Mouse (Mus musculus) midbrain, embryonic 12.5 days (tissue): Measurements from ENCODE around the gene Tmem234. TPM values are rescaled to one million over a fixed set of nuclear protein-coding genes. Genes with fewer than 3 reads are reported as not detected.

ENCODE experiments used
- ATAC-seq: fragments of 200-750 bp; cut with Nextera tagmentation; 2 replicates; pipeline ENCODE4 v1.8.0; 2017; ENCODE audit warnings: low read depth, moderate TSS enrichment, moderate library complexity; ENCODE audit not compliant: low FRiP score
- H3K27ac ChIP-seq: fragments of 300-500 bp; sonication (generic); replicated peaks from 2 replicates; pipeline ENCODE4 v1.5.1; 2016; ENCODE audit warnings: mild to moderate bottlenecking
- H3K27me3 ChIP-seq: fragments of 300-500 bp; sonication (generic); 2 replicates; pipeline ENCODE4 v1.6.1; 2016; ENCODE audit warnings: mild to moderate bottlenecking
- H3K36me3 ChIP-seq: fragments of 300-500 bp; sonication (generic); 2 replicates; pipeline ENCODE4 v1.6.1; 2016
- H3K4me1 ChIP-seq: fragments of 300-500 bp; sonication (generic); 2 replicates; pipeline ENCODE4 v1.6.1; 2016
- H3K4me2 ChIP-seq: fragments of 300-500 bp; sonication (generic); replicated peaks from 2 replicates; pipeline ENCODE4 v1.6.1; 2016; ENCODE audit warnings: mild to moderate bottlenecking, moderate library complexity
- H3K4me3 ChIP-seq: fragments of 300-500 bp; sonication (generic); 2 replicates; pipeline ENCODE4 v1.5.1; 2016; ENCODE audit warnings: mild to moderate bottlenecking
- H3K9ac ChIP-seq: fragments of 300-500 bp; sonication (generic); replicated peaks from 2 replicates; pipeline ENCODE4 v1.6.1; 2016; ENCODE audit warnings: mild to moderate bottlenecking, moderate library complexity
- H3K9me3 ChIP-seq: fragments of 300-500 bp; sonication (generic); 2 replicates; pipeline ENCODE4 v1.6.1; 2016; ENCODE audit warnings: mild to moderate bottlenecking
- WGBS: fragments of 180-500 bp; shearing (Covaris S2); methylation state at CpG from one replicate; pipeline ENCODE4 v1.1.7; 2016; 5-methylcytosine and 5-hydroxymethylcytosine counted together
- microRNA-seq: library from miRNA; unstranded; fragments of <30 nt; microRNA quantifications from one replicate; pipeline ENCODE4, GENCODE M21; 2017
- polyA plus RNA-seq: library from polyadenylated mRNA; unstranded; fragments of >200 nt; fragmentation: Nextera tagmentation; extraction: Ambion mirVana; gene quantifications from 2 replicates; pipeline ENCODE4 v1.2.1, GENCODE M21; 2016

Tmem234 gene
- polyA plus RNA-seq, 1 experiment from 2014 or later = 192 TPM

DNA sequence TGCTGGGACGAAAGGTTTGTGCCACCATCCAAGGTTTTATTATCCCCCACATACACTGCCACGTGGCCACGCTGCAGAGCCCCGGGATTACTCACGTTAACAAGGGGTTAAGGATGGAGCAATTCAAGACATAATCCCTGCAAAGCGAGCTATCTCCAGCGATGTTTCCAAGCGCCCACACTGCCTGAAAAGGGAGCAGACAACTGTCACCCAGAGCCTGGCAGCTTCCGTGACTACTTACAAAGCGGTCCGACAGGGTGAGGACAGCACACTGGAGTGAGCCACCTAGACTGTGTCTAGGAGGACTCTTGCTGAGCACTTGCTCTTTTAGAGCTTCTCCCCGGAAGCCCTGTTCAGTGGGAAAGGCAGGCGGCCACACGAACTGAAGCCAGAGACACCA is 54.3 kb downstream of the Tmem234 start:
- no peak overlapping the region for H3K27ac ChIP-seq
- ATAC-seq = no peak

DNA sequence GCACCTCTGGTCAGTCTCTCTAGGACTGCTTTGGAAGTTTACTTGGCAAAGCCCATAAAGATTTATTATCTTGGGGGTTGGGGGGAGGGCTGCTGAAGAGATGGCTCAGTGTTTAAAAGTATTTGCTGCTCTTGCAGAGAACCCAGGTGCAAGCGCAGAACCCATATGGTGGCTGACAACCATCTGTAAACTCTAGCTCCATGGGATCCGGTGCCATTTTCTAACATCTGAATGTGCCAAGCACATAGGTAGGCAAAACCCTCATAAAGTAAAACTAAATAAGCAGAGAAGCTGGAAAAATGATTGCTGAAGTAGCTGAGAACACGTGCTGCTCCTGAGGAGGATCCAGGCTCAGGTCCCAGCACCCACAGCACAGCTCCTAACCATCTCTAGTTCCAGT is 61.1 kb downstream of the Tmem234 start:
- Histone ChIP-seq H3K27ac (no peak overlapping the region), H3K4me2 (no peak overlapping the region), H3K4me1 (no peaks in the 10 kb centered on the region), H3K36me3 (peaks cover 47% of the 10 kb centered on the region), H3K27me3 (no peaks in the 10 kb centered on the region), H3K4me3 (no peak overlapping the region), H3K9ac (no peak overlapping the region), H3K9me3 (no peaks in the 10 kb centered on the region)
- ATAC-seq = no peak
- whole genome bisulfite sequencing = 92% methylated on average over 3 of the region's 3 CpGs

More for the DNA sequence above, 54.3 kb downstream of the Tmem234 start:
- H3K4me1 ChIP-seq = no peaks in the 10 kb centered on the region
- peaks cover 90% of the 10 kb centered on the region for H3K36me3 ChIP-seq
- WGBS = 93% methylated on average over 14 of the region's 14 CpGs
- H3K4me2 ChIP-seq = no peak overlapping the region
- no peak overlapping the region for H3K9ac ChIP-seq
- no peak overlapping the region for H3K4me3 ChIP-seq
- no peaks in the 10 kb centered on the region for H3K9me3 ChIP-seq
- H3K27me3 ChIP-seq = no peaks in the 10 kb centered on the region

DNA sequence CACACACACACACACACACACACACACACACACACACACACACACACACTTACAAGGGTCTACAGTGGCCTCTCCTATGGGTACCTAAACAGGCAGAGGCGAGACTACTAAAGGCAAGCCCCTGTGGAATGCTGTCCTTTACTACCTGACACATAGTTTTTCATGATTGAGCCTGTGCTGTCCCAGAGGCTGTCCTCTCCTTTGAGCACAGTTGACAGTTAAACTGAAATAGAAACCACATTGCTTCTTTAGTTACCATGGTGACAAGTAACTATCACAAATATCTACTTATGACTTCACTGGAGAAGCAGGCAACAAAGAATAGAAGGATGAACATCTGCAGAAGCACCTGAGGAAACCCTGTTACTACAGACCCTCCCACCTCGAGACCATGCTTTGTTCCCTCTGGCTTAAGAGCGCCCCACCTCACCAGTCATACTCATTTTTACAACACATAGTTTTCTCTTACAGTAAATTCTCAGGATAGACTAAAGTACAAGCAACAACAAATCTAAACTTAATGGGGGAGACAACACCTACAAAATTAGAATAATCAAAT is 61.9 kb downstream of the Tmem234 start:
- H3K27ac ChIP-seq = no peak overlapping the region
- H3K27me3 ChIP-seq = no peaks in the 10 kb centered on the region
- no peaks in the 10 kb centered on the region for H3K9me3 ChIP-seq
- H3K4me2 ChIP-seq = no peak overlapping the region
- no peak for ATAC-seq
- H3K9ac ChIP-seq = no peak overlapping the region
- 86% methylated on average over 3 of the region's 3 CpGs for WGBS
- H3K4me1 ChIP-seq = no peaks in the 10 kb centered on the region
- peaks cover 40% of the 10 kb centered on the region for H3K36me3 ChIP-seq
- no peak overlapping the region for H3K4me3 ChIP-seq

DNA sequence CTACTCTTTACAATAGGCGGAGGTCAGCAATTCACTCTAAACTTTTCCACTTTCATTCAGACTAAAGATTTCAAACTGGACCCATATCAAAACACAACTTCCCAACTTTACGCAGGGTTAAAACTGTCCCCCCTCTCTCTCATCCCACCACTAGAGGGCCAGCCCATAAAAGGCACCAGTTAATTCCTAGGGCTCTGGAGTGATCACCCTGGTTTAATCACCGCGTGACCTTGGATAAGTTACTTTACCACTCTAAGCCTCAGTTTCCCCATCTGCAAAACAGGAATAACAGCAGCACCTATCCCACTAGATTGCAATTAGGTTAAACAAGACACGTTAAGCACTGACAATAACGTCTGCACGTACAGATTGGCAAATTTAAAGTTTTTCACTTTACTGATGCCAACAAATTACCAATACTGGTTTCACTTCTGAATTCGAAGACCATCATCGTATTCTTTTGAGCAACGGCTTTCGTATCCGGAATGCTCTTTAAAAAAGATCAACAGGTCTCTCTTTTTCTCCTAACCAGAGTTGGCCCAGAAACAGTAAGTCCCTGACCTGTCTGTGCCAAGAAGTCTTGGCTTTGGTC is 71.1 kb downstream of the Tmem234 start:
- H3K4me3 ChIP-seq = peak overlapping the region; percentile 75
- peaks cover 18% of the 10 kb centered on the region for H3K36me3 ChIP-seq
- no peaks in the 10 kb centered on the region for H3K27me3 ChIP-seq
- 7% methylated on average over 12 of the region's 12 CpGs for WGBS
- peak overlapping the region; percentile 97 for H3K4me2 ChIP-seq
- peak overlapping the region; percentile 93 for H3K27ac ChIP-seq
- H3K9ac ChIP-seq = peak overlapping the region; percentile 88
- no peaks in the 10 kb centered on the region for H3K9me3 ChIP-seq
- peaks cover 17% of the 10 kb centered on the region for H3K4me1 ChIP-seq
- ATAC-seq = no peak

DNA sequence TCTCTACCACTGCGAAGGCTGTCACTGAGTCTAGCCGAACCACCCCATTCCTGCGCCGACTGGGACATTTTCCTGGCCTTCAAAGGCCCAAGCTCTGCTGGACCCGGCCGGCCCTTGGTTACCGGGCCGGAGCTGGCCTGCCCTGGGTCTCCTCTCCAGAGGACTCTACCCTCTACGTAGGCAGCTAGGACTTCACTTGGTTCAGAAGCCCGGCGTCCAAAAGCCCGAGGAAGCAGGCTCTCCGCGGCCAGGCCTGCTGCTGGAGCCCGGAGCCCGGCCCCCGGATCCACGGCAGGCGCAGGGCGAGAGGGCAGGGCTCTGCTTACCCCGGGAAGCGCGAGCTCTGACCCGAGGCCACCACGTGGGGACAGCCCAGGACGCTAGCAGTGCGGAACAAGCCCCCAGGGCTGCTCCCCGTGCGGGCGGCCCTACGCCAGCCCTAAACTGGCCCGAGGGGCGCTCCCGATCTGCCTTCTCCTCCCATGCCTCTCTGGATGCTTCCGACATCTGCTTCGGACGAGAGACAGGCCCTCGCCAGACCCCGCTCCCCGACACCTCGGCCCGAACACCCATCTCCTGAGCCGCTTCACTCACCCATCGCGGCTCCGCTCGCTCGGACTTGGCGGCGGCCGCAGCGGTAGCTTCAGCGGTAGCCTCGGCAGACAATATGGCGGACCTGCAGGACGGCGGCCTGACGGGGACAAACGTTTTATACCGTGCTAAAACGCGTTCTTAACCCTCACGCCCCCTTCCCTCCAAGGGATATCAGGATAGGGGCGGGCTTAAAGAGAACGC is 71.8 kb downstream of the Tmem234 start, which contains the start of gene Kpna6:
TSS of gene Kpna6 (minus strand) at position 685 of the 795 bp plus-strand sequence.
- Histone ChIP-seq H3K4me2 (peak within 1 kb of the TSS; percentile 97), H3K9ac (peak within 1 kb of the TSS; percentile 88), H3K9me3 (no peaks in the 10 kb centered on the region), H3K27ac (peak within 1 kb of the TSS; percentile 93), H3K27me3 (no peaks in the 10 kb centered on the region), H3K4me1 (peaks cover 17% of the 10 kb centered on the region), H3K4me3 (peak within 1 kb of the TSS; percentile 75), H3K36me3 (peaks cover 25% of the 10 kb centered on the region)
- ATAC-seq = peak; percentile 91
- under 1% methylated on average over 65 of the region's 65 CpGs for whole genome bisulfite sequencing

DNA sequence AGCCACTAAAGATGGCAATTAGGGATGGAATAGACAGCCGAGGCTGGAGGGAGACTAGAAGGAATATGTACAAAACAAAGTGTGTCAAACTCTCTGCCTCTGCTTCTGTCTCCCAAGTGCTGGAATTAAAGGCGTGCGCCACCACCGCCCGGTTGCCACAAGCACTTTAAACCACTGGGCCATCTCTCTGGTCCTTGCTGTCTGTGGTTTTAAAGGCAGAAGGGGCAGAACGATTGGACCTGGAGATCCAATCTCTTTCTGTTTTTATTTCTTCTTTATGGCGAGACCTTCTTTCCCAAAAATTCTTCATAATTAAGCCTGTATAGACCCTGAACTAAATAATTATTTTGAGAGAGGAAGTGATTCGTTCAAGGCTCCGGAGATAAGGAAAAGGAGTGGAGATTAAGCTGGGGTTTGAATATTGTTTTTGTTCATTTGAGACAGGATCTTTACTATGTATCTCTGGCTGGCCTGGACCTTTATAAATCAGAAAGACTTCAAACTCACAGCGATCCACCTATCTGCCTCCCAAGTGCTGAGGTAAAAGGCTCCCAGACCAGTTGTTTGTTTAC is 72.5 kb downstream of the Tmem234 start:
- Histone ChIP-seq H3K4me1 (peaks cover 17% of the 10 kb centered on the region), H3K27ac (peak overlapping the region; percentile 93), H3K36me3 (peaks cover 31% of the 10 kb centered on the region), H3K27me3 (no peaks in the 10 kb centered on the region), H3K4me2 (peak overlapping the region; percentile 97), H3K4me3 (peak overlapping the region; percentile 75), H3K9me3 (no peaks in the 10 kb centered on the region), H3K9ac (peak overlapping the region; percentile 88)
- WGBS = 11% methylated on average over 10 of the region's 10 CpGs
- ATAC-seq = no peak

Small RNA genes lying within 50 kb of the gene (microRNA-seq; reads per million reads assigned to microRNA genes)
- not detected for gene Mir8119

Other genes with a start within 250 kb of the Tmem234 start
- gene Zbtb8a, start 222.6 kb upstream of the Tmem234 start, polyA plus RNA-seq = 12.1 and 12.2 TPM in 2 replicates
- 4.1 and 5.0 TPM in 2 replicates for gene Zbtb8b, start 159.8 kb upstream of the Tmem234 start, polyA plus RNA-seq
- 31.9 and 33.7 TPM in 2 replicates for gene Bsdc1, start 139.1 kb upstream of the Tmem234 start, polyA plus RNA-seq
- gene Tssk3, start 109.6 kb upstream of the Tmem234 start, polyA plus RNA-seq = not detected in 2 replicates
- gene Fam229a, start 109.5 kb upstream of the Tmem234 start, polyA plus RNA-seq = not detected in 2 replicates
- gene Marcksl1, start 87.1 kb upstream of the Tmem234 start, polyA plus RNA-seq = 2,082 and 2,101 TPM in 2 replicates
- gene Hdac1, start 58.0 kb upstream of the Tmem234 start, polyA plus RNA-seq = 188 and 190 TPM in 2 replicates
- 3.7 and 3.8 TPM in 2 replicates for gene Lck, start 27.0 kb upstream of the Tmem234 start, polyA plus RNA-seq
- 0.54 TPM in 1 of 2 replicates, not detected in the other for gene Fam167b, start 22.1 kb upstream of the Tmem234 start, polyA plus RNA-seq
- gene Eif3i, start within 50 bp of the Tmem234 start, polyA plus RNA-seq = 196 and 202 TPM in 2 replicates
- 2.8 and 2.9 TPM in 2 replicates for gene Dcdc2b, start 13.6 kb downstream of the Tmem234 start, polyA plus RNA-seq
- gene Iqcc, start 18.4 kb downstream of the Tmem234 start, polyA plus RNA-seq = 26.7 and 30.7 TPM in 2 replicates
- 88.3 TPM in 2 replicates for gene Ccdc28b, start 23.3 kb downstream of the Tmem234 start, polyA plus RNA-seq
- gene Txlna, start 40.4 kb downstream of the Tmem234 start, polyA plus RNA-seq = 90.3 and 91.8 TPM in 2 replicates
- gene Kpna6, start 72.1 kb downstream of the Tmem234 start, polyA plus RNA-seq = 15.2 and 16.3 TPM in 2 replicates
- gene Tmem39b, start 96.2 kb downstream of the Tmem234 start, polyA plus RNA-seq = 17.3 and 21.9 TPM in 2 replicates
- gene Khdrbs1, start 141.6 kb downstream of the Tmem234 start, polyA plus RNA-seq = 224 and 239 TPM in 2 replicates
- 345 and 375 TPM in 2 replicates for gene Ptp4a2, start 210.6 kb downstream of the Tmem234 start, polyA plus RNA-seq